Mouse (Mus musculus) regulatory T cell (primary cell): ENCODE measurements at regions not wholly inside any gene's neighbourhood (a gene's known extent, or its start where the extent isn't known, plus 50 kb on each side); places are given as distances from the start of the nearest gene placed in this dataset.

Experiments
- in situ Hi-C: fragments of 300-600 bp; cut with MboI, MseI; formaldehyde crosslinking; loops from one replicate; pipeline ENCODE4 v1.15.1; 2025; ENCODE audit warnings: high pct_unique_total_duplicates

GRCm38 (mm10) chr5:50126177-50126576, 67.4 kb upstream of the Adgra3 start:
- in situ Hi-C loops = no loop called here

- in situ Hi-C loops = no loop called here
Observed at GRCm38 (mm10) chr5:50125676-50126075, 66.9 kb upstream of the Adgra3 start.

GRCm38 (mm10) chr5:50122829-50123241, 64.0 kb upstream of the Adgra3 start:
- in situ Hi-C loops = no loop called here

GRCm38 (mm10) chr5:50119860-50120259, 61.1 kb upstream of the Adgra3 start:
- in situ Hi-C loops = no loop called here
